Mouse (Mus musculus) kidney, embryonic 16.5 days (tissue): ENCODE measurements around the gene Krt36. TPM values are rescaled to one million over a fixed set of nuclear protein-coding genes. Genes with fewer than 3 reads are reported as not detected.

Source experiments
- ATAC-seq: fragments of 200-750 bp; cut with Nextera tagmentation; 2 replicates; pipeline ENCODE4 v1.8.0; 2017; ENCODE audit warnings: moderate TSS enrichment; ENCODE audit not compliant: low FRiP score, low TSS enrichment
- H3K27ac ChIP-seq: fragments of 300-500 bp; sonication (generic); 2 replicates; pipeline ENCODE4 v1.5.1; 2014; ENCODE audit warnings: low read length
- H3K27me3 ChIP-seq: fragments of 300-500 bp; sonication (generic); 2 replicates; pipeline ENCODE4 v1.6.1; 2014; ENCODE audit warnings: low read length, control low read depth, mixed read lengths; ENCODE audit not compliant: insufficient read depth
- H3K36me3 ChIP-seq: fragments of 300-500 bp; sonication (generic); 2 replicates; pipeline ENCODE4 v1.6.1; 2014; ENCODE audit warnings: low read length, control low read depth, mixed read lengths; ENCODE audit not compliant: insufficient read depth
- H3K4me1 ChIP-seq: fragments of 300-500 bp; sonication (generic); 2 replicates; pipeline ENCODE4 v1.6.1; 2014; ENCODE audit warnings: low read length, control low read depth, mixed read lengths; ENCODE audit not compliant: insufficient read depth
- H3K4me2 ChIP-seq: fragments of 300-500 bp; sonication (generic); replicated peaks from 2 replicates; pipeline ENCODE4 v1.6.1; 2014; ENCODE audit warnings: low read depth, low read length
- H3K4me3 ChIP-seq: fragments of 300-500 bp; sonication (generic); 2 replicates; pipeline ENCODE4 v1.5.1; 2014; ENCODE audit warnings: mild to moderate bottlenecking, low read length
- H3K9ac ChIP-seq: fragments of 300-500 bp; sonication (generic); replicated peaks from 2 replicates; pipeline ENCODE4 v1.6.1; 2014; ENCODE audit warnings: low read length
- H3K9me3 ChIP-seq: fragments of 300-500 bp; sonication (generic); 2 replicates; pipeline ENCODE4 v1.6.1; 2016; ENCODE audit warnings: low read length, control low read depth
- WGBS: fragments of 180-500 bp; shearing (Covaris S2); extraction: QIAGEN DNeasy Blood & Tissue Kit; methylation state at CpG from one replicate; pipeline ENCODE4 v1.1.7; 2014; 5-methylcytosine and 5-hydroxymethylcytosine counted together
- polyA plus RNA-seq: library from polyadenylated mRNA; unstranded; fragments of >200 nt; fragmentation: Nextera tagmentation; extraction: Ambion mirVana; gene quantifications from 2 replicates; pipeline ENCODE4 v1.2.1, GENCODE M21; 2015

Gene Krt36
- polyA plus RNA-seq, 1 experiment from 2014 or later: 1.1 TPM

- no peak overlapping the region for H3K9ac ChIP-seq
- no peaks in the 10 kb centered on the region; the same call in 1 of the 2 replicates for H3K27me3 ChIP-seq
- 0 out of 2 replicates have a peak overlapping the region, but pooled peaks have one; percentile 8 for H3K27ac ChIP-seq
- peak; percentile 14; the same call in 1 of the 2 replicates for ATAC-seq
- no peak overlapping the region for H3K4me2 ChIP-seq
- H3K4me3 ChIP-seq: no peak overlapping the region
- no peaks in the 10 kb centered on the region for H3K36me3 ChIP-seq
- no peaks in the 10 kb centered on the region for H3K9me3 ChIP-seq
- 20% methylated on average over 5 of the region's 5 CpGs for WGBS
- peaks cover 37% of the 10 kb centered on the region for H3K4me1 ChIP-seq
These were observed 31.1 kb upstream of the Krt36 start for GRCm38 (mm10) chr11:100136559-100136958.

- Histone ChIP-seq H3K4me3 (no peak within 1 kb of the TSS), H3K9ac (no peak within 1 kb of the TSS), H3K36me3 (no peaks in the 10 kb centered on the region), H3K4me2 (no peak within 1 kb of the TSS), H3K27me3 (no peaks in the 10 kb centered on the region), H3K27ac (0 out of 2 replicates have a peak within 1 kb of the TSS, but pooled peaks have one; percentile 8), H3K9me3 (no peaks in the 10 kb centered on the region), H3K4me1 (peaks cover 33% of the 10 kb centered on the region)
- WGBS: 39% methylated on average over 7 of the region's 7 CpGs
- ATAC-seq: no peak
These were observed 30.3 kb upstream of the Krt36 start, which contains the start of gene Krt15 for GRCm38 (mm10) chr11:100135731-100136130. Krt15 (minus strand) TSS chr11:100135928.

- 73% methylated on average over 7 of the region's 7 CpGs for WGBS
- Histone ChIP-seq H3K4me1 (no peaks in the 10 kb centered on the region), H3K4me3 (no peak overlapping the region), H3K27ac (no peak overlapping the region), H3K27me3 (no peaks in the 10 kb centered on the region), H3K4me2 (no peak overlapping the region), H3K9ac (no peak overlapping the region), H3K36me3 (no peaks in the 10 kb centered on the region), H3K9me3 (no peaks in the 10 kb centered on the region)
- no peak for ATAC-seq
These were observed 19.5 kb upstream of the Krt36 start for GRCm38 (mm10) chr11:100124901-100125300.

- H3K4me2 ChIP-seq: no peak within 1 kb of the TSS
- no peaks in the 10 kb centered on the region for H3K36me3 ChIP-seq
- H3K9ac ChIP-seq: no peak within 1 kb of the TSS
- WGBS: 71% methylated on average over 3 of the region's 3 CpGs
- H3K27me3 ChIP-seq: no peaks in the 10 kb centered on the region
- no peak for ATAC-seq
- no peaks in the 10 kb centered on the region for H3K4me1 ChIP-seq
- no peak within 1 kb of the TSS for H3K27ac ChIP-seq
- no peaks in the 10 kb centered on the region for H3K9me3 ChIP-seq
- no peak within 1 kb of the TSS for H3K4me3 ChIP-seq
These were observed 16.0 kb upstream of the Krt36 start, which contains the start of gene Krt13 for GRCm38 (mm10) chr11:100121466-100121865. Krt13 (minus strand) TSS chr11:100121566.

GRCm38 (mm10) chr11:100120331-100120730 is 14.9 kb upstream of the Krt36 start:
- 58% methylated on average over 5 of the region's 5 CpGs for WGBS
- H3K4me3 ChIP-seq: no peak overlapping the region
- no peaks in the 10 kb centered on the region for H3K36me3 ChIP-seq
- no peak overlapping the region for H3K4me2 ChIP-seq
- no peak overlapping the region for H3K27ac ChIP-seq
- ATAC-seq: no peak
- H3K9me3 ChIP-seq: no peaks in the 10 kb centered on the region
- H3K4me1 ChIP-seq: no peaks in the 10 kb centered on the region
- H3K9ac ChIP-seq: no peak overlapping the region
- no peaks in the 10 kb centered on the region for H3K27me3 ChIP-seq

GRCm38 (mm10) chr11:100113742-100114029 is 8.3 kb upstream of the Krt36 start:
- H3K9ac ChIP-seq: no peak overlapping the region
- H3K27me3 ChIP-seq: no peaks in the 10 kb centered on the region
- no peaks in the 10 kb centered on the region for H3K9me3 ChIP-seq
- H3K27ac ChIP-seq: no peak overlapping the region
- H3K36me3 ChIP-seq: no peaks in the 10 kb centered on the region
- ATAC-seq: no peak
- 36% methylated on average over 2 of the region's 2 CpGs for WGBS
- no peak overlapping the region for H3K4me2 ChIP-seq
- no peak overlapping the region for H3K4me3 ChIP-seq
- no peaks in the 10 kb centered on the region for H3K4me1 ChIP-seq

GRCm38 (mm10) chr11:100112935-100113741 is 7.7 kb upstream of the Krt36 start:
- no peaks in the 10 kb centered on the region for H3K36me3 ChIP-seq
- ATAC-seq: no peak

GRCm38 (mm10) chr11:100102693-100103429 is 2.6 kb downstream of the Krt36 start:
- H3K9ac ChIP-seq: no peak overlapping the region
- no peaks in the 10 kb centered on the region for H3K36me3 ChIP-seq
- peaks cover 9% of the 10 kb centered on the region for H3K4me1 ChIP-seq
- H3K27me3 ChIP-seq: no peaks in the 10 kb centered on the region
- no peaks in the 10 kb centered on the region for H3K9me3 ChIP-seq
- no peak overlapping the region for H3K4me2 ChIP-seq
- ATAC-seq: peak; percentile 89
- H3K4me3 ChIP-seq: no peak overlapping the region
- WGBS: 33% methylated on average over 15 of the region's 15 CpGs
- H3K27ac ChIP-seq: no peak overlapping the region; the same call in 1 of the 2 replicates

More at GRCm38 (mm10) chr11:100112935-100113741, 7.7 kb upstream of the Krt36 start:
- H3K27ac ChIP-seq: no peak overlapping the region
- no peak overlapping the region for H3K9ac ChIP-seq
- H3K27me3 ChIP-seq: no peaks in the 10 kb centered on the region
- H3K9me3 ChIP-seq: no peaks in the 10 kb centered on the region
- no peak overlapping the region for H3K4me3 ChIP-seq
- no peak overlapping the region for H3K4me2 ChIP-seq
- H3K4me1 ChIP-seq: no peaks in the 10 kb centered on the region
- 68% methylated on average over 11 of the region's 11 CpGs for WGBS

GRCm38 (mm10) chr11:100100391-100100790 is 5.0 kb downstream of the Krt36 start:
- no peaks in the 10 kb centered on the region for H3K36me3 ChIP-seq
- H3K4me1 ChIP-seq: peaks cover 13% of the 10 kb centered on the region
- H3K9me3 ChIP-seq: no peaks in the 10 kb centered on the region
- no peak overlapping the region for H3K9ac ChIP-seq
- H3K27ac ChIP-seq: no peak overlapping the region
- no peaks in the 10 kb centered on the region for H3K27me3 ChIP-seq
- H3K4me3 ChIP-seq: no peak overlapping the region
- no peak overlapping the region for H3K4me2 ChIP-seq
- ATAC-seq: no peak
- WGBS: 85% methylated on average over 4 of the region's 4 CpGs

- 33% methylated on average over 9 of the region's 9 CpGs for WGBS
- no peaks in the 10 kb centered on the region for H3K27me3 ChIP-seq
- H3K9me3 ChIP-seq: no peaks in the 10 kb centered on the region
- H3K4me3 ChIP-seq: no peak overlapping the region
- 0 out of 2 replicates have a peak overlapping the region, but pooled peaks have one; percentile 44 for H3K27ac ChIP-seq
- peaks cover 13% of the 10 kb centered on the region for H3K4me1 ChIP-seq
- ATAC-seq: peak; percentile 86
- no peak overlapping the region for H3K9ac ChIP-seq
- H3K4me2 ChIP-seq: no peak overlapping the region
- no peaks in the 10 kb centered on the region for H3K36me3 ChIP-seq
These were observed 7.6 kb downstream of the Krt36 start for GRCm38 (mm10) chr11:100097819-100098218.
